Mouse (Mus musculus) lung, postnatal 14 days (tissue): ENCODE measurements at regions not wholly inside any gene's neighbourhood (a gene's known extent, or its start where the extent isn't known, plus 50 kb on each side); places are given as distances from the start of the nearest gene placed in this dataset.

Experiments
- DNase-seq: peaks from one replicate; pipeline ENCODE4 v3.0.0; 2021

DNA sequence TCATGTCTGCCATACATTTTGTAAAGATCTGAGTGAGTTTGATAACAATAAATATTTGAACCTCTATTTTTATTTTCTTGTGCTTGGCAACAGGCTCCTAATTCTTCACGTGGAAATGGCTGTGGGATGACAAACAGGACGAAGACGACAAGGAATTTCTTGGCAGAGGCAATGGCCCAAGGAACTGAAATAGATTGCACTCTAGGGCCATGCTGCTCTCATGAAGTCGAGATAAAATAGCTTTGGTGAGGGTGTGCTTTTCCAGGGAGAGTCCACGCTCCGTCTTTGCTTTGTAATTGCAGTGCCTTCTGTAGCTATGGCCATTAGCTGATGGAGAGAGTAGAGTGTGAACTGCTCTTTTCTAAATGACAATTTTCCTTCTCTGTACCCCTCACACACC, 50.9 kb upstream of the 1810046K07Rik start:
- no peak for DNase-seq

DNA sequence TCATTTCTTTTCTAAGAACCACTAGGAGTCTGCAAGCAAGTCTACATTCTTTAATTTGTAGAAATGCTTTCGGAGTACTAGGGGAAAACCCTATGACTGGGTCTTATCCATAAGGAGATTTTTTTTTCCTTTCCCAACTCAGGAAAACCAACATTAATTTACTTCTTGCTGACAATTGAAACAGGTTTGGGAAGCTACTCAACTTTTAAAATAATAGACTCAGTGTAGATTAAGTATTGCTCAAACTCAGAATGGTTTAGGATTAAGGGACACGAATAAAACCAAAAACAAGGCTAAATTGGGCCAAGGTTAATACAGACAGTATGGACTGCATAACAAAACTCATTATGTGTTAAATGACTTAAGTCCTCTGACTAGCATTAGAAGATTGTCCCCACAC, 65.2 kb upstream of the 1810046K07Rik start:
- DNase-seq, result no peak

DNA sequence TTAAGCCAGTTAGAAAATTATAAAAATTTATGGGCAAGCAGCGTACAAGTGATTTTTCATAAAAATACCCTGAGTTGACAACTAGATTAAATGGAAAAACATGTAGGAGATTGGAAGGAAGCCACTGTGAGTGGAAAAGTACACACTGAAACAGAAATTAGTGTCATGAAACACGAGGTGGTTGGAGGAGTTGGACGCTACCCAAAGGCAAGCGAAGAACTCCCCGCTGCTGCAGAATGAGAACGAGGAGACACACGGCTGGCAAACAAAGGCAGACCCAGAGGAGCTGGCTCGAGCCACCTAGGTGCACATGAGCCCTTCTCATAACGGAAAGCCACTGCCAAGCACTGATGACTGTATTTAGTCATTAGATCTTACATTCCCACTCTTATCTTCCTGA, 65.7 kb upstream of the 1810046K07Rik start:
- DNase-seq, result peak; percentile 49

DNA sequence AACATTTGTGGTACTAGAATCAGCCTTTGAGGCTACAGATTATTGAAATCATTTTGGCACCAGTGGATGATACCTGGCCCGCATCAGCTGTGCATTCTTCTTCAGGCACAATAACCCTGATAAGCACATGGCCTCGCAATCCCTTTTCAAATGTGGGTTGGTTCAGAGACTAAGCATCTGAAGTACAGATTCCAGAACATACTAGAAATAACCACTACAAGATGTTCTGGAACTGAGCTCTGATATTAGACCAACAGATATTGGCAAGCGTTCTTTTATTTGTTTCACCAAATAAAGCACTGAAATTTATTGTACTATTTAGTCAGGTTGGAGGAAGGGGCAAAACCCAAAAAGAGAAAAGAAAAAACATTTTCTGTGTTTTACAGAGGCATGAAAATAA, 68.1 kb upstream of the 1810046K07Rik start:
- DNase-seq, result no peak

DNA sequence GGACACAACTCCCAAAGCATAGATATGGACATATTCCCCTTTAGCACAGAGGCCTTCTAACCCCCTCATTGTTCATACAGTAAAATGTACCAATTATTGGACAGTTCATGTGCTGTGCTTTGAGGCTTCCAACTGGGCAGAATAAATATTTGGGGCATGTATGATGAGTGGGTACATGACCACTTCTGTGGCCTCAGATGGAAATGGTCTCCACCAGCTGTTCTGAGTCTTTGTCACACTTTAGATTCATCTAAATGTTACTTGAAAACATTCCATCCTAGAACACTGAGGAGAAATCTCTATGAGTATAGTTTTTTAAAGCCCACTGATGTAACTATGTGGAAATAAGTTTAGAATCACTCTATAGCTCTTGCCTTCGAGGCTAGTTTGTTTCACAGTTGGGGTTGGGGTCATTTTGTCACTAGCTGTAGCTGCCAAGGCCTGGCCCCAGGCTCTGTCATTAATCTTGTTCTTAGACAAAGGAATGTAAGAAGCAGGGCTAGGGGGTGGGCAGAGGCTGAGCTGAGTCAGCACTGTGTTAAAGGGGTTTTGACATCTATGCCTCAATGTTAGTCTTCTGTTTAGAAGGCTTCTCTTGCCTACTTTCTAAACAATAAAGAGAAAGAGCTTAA, 69.0 kb upstream of the 1810046K07Rik start:
- no peak for DNase-seq

DNA sequence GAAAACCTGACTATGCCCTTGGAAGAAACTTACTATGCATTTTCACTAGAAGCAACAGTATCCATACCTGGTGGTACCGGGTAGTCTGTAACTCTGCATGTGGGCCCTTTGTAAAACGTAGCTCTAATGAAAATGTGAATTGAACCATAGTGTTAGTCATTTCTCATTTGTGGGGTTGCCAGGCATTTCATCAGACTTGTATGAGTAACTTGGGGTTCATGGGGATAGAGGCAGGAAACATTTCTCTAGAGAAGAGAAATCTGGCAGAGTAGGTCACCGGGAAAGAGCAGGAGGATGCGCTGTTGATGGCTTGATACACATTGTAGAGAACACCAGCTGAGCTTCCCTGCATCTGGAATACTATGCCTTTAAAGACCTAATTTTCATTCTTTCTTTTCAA, 70.2 kb upstream of the 1810046K07Rik start:
- DNase-seq, result no peak

DNA sequence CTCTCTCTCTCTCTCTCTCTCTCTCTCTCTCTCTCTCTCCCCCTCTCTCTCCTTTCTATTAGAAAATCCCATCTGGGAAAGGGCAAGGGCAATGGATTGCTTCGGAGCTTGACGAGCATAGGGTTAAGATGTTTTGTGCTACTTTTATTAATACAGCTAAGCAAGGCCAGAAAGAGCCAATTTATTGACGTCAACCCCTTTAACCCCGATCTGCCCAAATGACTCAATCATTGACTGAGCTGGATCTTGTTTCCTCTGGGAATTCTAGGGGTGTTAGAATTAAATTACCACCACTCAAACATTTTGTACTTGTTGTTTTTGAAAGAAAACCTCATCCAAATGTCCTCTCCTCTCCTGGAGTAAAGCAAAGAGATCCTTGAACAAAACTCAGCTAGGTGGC, 70.6 kb upstream of the 1810046K07Rik start:
- no peak for DNase-seq

DNA sequence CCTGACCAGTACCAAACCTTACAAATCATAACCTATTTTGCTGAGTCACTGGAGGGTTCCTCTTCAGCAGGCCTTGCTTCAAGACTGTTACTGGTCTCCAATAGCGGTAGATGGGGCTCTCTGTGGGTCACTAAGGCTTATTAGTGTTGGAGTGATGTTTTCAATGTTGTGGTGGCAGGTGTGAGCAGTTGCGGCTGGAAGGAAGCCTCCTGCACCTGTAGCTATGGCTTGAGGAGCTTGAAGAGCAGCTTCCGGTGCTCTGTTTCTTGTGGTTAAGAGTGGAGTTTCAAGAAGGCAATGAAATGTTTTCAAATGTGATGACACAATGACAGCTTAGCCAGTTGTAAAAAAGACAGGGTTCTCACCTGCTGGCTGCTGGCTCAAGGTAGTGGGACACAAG, 73.1 kb upstream of the 1810046K07Rik start:
- no peak for DNase-seq

DNA sequence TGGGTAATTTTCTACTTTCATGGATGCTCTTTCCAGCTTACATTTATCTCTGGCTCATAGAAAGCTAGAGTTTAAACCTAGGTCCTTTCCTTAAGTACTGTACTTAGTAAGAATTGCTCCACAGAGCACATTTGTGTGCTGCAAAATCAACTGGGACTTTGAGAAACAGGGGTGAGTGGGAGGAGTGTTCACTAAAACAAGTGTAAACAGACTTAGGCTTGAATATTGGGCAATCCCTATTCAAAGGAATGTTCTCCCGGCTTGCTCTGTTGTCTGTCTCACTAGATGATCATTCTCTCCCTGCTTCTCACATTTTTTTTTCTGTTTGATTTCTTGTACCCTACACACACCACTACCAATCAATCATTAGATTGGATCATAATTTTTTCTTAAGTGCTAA, 79.3 kb upstream of the 1810046K07Rik start:
- peak; percentile 22 for DNase-seq

DNA sequence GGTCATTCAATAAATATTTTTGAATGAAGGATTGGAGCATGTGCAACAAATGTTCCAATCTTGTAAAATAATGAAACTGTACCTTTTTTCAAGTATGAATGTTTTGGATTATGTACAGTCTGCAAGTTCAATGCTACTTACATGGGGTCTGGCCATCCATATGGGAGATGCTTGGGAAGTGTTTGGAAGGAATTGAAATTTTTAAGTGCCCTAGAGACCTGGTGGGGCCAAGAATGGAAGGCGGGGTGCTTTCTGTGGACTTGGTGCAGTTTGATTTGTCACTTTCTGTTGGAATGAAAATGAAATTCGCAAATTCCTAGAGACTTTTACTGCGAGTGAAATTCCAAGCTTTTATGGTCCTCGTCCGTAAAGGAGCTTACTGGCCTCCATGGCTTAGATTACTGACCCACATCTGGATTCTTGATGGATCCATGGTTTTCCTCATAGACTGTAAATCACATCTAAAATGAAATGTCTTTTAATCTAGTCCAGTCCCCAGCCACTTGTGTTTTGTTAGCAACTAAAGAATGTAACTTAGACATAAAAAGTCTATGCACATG, 90.3 kb upstream of the 1810046K07Rik start:
- no peak for DNase-seq

DNA sequence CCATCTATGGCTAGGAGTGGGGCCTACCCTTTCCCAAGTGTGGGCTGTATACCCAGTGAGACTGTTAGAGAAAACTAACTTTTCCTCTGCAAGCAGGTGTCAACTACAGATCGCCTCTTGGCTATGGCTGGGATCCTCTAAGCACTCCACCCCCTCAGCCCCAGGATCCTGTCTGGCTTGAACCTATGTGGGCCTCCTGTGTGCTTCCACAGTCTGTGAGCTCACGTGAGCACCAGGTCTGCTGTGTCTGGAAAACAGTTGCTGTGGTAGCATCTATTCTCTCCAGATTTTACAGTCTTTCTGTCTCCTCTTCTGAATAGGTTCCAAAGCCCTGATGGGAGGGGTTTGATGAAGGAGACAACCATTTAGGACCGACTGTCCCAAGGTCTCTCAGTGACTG, 93.8 kb upstream of the 1810046K07Rik start:
- DNase-seq, result no peak

DNA sequence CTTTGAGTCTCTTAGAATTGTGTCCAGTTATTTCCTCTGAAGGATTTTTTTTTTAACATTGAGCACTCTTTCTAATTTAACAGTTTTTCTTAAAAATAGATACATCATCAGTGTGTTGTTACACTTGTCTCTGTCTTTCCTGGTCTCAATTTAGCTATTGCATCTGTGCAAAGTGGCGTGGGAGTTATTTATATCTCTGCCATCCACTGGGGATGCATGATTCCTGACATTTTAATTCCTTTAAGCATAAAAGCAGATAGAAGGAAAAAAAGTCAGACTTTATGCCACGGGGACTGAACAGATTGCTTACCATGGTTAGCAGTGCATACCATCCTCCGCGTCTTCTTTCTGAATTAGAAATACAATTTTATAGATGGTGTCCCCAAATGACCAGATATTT, 94.6 kb upstream of the 1810046K07Rik start:
- DNase-seq, result no peak

DNA sequence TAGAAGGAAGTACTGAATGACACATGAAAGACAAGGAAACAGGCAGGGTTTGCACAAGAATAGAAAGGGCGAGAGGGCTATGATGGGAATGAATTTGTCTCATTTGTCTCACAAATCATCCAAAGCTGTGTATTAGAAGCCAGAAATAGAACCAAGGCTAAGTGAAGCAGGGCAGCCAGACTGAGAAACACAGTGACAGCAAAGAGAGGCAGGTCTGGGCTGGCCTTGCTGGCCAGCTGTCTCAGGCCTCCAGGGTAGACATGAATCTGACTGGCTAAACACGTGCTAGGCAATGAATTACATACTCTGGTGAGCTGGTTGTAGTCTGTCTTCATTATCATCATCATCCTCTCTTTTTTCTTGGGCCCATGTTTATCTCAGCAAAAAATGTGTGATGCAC, 101.7 kb upstream of the 1810046K07Rik start:
- DNase-seq, result no peak

DNA sequence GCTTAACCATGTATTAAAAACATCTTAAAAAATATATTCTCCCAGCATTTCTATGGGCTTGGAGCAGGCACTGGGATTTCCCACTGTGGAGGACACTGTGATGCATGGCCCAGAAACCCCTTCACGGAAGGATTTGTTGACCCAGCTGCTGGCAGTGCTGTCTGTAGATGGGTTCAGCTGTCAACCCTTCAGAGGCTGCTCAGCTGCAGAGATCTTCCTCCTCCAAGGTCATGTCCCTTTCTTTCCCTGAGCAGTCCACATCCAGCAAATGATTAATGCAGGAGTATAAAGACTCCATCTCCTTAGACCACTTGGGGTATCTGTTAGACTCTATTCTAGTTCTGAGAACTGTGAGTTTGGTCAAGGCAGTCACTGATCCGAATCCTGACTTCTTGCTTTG, 108.4 kb upstream of the 1810046K07Rik start:
- no peak for DNase-seq

DNA sequence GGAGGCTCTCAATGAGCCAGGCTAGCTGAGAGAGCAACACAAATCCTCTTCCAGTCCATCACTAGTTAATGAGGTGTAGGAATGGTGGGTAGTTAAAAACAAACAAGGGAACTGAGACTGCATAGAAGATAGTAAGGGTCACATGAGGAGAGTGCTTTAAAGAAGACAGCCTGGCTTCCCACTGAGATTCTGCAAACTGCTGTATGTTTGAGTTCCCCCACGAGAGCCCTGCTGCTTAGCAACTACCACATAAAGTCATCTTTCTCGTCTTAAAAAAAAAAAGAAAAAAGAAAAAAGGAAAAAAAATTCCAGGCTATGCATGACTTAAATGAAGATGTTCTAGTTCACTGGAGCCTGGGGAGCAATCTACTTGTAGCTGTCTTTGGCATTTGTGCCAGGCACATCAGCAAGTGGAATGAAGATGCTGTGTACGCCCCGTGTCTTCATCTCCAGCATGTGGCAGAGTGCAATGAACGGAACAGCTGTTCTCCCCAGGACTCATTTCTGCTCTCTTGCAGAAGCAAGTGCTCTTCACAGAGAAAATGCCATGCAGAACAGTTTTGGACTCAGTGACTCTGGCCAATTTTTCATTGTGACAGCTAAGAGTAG, 113.2 kb upstream of the 1810046K07Rik start:
- DNase-seq, result no peak

DNA sequence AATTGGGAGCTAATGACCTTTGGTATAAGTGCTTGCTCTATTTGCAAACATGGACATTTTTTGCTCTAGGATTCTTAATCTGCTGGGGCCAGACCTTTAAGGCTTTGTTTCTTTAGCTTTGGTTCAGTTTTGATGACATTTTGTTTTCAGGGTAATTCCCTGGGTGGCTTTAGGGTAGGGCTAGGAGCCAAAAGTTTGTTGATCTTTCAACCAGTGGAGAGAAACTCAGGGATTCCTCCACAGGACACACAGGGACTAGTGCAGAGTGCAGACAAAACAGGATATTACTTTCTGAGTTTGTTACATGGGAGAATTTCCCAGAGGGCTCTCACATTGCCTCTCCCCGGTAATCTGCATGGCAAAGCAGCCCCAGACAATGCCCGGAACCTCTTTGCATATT, 127.0 kb upstream of the 1810046K07Rik start:
- DNase-seq, result no peak

DNA sequence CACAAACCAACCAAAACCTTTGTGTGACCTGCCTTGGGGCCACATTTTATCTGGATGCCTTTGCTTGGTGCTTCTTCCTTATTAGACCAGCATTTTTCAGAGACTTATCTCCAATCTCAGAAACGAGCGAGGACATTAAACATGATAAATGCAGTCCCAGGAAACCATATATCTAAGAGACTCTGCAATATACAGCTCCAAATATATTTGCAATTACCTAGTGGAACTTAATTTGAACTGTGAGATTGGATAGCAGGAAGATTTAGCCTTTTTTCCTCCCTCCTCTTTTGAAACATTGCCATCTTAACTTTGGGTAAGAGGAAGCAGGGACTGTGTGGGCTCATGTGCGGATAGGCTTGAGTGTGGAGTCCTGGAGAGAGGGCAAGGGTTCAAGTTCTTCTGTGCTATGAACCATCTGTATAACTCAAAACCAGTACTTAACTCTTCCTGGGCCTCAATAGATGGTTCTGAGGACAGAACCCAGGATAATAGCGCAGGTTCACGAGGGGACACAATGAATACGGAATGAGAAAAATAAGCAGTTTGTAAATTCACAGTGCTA, 133.8 kb upstream of the 1810046K07Rik start:
- no peak for DNase-seq

DNA sequence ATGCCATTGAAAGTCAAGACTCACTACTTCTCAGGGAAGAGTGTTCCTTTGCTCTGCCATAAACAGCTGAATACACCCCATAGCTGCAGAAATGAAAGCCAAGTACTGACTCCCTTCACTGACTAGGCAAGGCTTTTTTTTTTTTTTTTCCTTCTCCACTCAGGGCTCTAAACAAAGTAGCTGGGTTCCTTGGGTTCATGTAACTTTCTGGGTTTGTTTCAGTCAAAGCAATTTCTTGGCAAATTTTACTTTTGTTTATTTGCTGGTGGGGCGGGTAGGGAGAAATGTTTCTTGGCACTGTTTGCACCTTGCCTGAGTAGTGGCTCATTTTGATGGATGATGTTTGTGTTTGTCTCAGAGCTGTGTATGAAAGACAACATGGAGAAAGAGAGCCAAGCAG, 141.3 kb upstream of the 1810046K07Rik start:
- DNase-seq, result no peak

DNA sequence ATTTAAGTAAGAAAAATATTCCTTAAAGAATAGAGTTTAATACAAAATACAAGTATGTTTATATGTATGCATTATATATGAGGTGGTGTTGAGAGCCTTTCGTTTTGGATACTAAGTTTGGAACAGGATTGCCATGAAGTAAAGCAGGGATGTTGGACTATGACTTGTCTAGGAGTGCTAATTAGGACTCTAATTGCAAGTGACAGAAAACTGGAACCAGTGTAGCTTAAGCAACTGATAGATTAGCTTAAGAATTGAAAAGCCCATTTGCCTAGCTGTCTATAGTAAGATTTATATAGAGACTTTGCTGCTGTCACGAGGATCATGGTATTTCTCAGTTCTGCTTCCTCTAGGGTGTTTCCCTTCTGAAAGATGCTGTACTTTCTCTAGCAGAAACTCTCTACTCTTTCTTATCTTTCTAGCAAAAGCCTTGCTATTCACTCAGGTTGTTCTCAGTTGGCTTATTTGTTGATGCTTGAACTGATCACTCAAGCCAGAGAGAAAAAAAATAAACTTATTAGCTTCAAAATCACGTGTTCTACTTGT, 147.9 kb upstream of the 1810046K07Rik start:
- no peak for DNase-seq

DNA sequence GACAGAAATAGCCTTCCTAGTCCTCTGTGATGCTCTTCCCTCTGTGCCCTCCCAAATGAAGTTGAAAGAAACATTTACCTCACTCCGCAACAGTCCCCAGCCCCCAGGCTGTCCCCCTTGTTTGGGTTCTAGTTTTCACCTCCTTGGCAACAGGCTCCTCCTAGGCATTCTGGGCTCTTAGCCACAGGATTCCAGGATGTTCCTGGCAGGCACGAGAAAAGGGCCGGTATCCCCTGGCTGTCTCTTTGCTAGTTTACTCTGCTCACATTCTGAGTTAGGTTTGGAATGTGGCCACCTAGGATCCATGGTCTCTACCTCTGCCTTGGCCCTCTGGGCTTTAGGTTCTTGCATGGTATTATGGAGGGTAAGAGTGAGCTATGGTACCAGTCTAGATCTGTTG, 159.1 kb upstream of the 1810046K07Rik start:
- peak; percentile 7 for DNase-seq

DNA sequence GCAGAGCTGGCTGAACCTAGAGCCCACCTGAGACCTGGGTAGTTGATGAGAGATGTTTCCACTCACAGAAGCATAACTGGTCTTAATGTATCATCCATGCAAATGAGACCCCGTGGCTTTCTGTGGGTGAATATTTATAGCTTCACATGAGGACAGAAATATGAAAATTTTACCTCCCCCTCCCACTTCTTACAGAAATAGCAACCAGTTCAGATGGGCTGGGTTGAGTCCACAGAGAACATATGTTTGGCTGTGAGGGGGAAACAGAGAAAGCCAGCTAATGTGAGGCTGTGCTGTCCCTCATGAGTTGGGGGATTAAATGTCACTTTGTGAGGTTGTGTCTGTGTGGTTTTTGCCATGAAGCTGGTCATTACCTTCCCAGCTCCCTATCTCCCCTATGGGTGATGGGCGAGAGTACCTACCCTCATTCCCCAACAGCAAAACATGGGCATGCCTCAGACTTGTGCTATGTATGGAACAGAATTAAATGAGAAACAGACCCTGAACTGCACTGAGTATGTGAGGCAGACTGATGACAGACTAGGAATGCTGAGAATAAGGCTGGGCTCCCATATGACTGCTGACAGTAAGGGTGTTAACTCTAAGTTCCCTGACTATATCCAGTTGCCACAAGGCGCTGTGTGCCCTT, 178.7 kb upstream of the 1810046K07Rik start:
- no peak for DNase-seq

DNA sequence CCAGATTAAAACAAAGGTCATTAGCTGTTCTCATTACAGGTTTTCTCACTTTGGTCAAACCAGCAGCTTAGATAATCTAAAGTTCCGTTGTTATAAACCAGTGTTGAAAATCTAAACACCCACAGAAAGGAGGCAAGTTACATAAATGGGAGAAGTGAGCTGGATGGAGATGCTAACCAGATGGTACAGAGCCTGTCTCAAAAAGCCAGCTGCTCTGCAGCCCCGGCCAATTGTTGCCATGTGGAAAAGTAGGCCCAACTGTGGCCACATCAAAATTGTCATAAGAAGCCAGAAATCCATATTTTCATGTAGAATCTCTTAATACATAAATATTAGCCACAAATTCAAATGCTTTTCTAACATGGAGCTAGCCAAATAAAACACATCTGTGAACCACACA, 188.9 kb upstream of the 1810046K07Rik start:
- no peak for DNase-seq

DNA sequence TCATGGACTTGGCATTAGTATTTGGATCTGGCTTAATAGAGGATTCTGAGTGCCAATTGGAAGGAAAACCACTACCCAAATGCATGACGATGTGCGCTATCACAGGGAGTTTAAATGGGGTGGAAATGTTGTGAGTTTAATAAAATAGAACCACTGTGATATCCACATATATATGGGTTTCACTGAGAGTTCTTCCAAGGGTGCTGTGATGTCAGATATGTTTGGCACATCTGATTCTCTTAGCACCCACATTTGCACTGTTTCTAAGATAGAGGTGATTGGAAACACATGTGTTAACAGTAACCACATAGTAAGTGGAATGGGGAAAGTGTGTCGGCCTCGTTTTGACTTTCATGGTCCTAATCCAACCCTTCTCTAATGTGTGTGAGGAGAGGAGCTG, 189.7 kb upstream of the 1810046K07Rik start:
- DNase-seq, result peak; percentile 14

DNA sequence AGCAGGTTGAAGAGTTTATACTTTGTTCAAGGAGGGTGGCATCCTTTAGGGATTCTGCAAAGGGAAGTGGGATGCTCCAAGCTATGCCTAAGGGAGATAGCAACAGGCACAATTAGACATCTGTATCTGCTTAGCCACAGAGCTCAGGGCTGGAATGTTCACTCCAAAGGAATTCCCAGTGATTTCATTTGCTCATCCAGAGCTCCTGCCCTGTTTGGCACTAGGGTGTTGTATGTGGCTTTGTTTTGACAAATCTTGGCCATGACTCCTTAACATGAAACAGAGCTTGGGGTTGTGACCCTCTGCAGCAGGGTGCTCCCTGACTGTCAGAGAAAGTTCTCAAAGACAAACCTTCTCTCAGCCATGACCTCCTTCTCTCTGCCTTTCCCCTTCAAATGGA, 194.8 kb upstream of the 1810046K07Rik start:
- DNase-seq, result no peak
